Mouse (Mus musculus) G1E (cell line): ENCODE data around the gene Kif5c. TPM values are rescaled to one million over a fixed set of nuclear protein-coding genes. Genes with fewer than 3 reads are reported as not detected.

ENCODE experiments used
- ATAC-seq: 2 replicates; pipeline ENCODE4 v1.8.0; 2016; ENCODE audit warnings: mild to moderate bottlenecking; ENCODE audit not compliant: insufficient number of reproducible peaks, poor library complexity, low FRiP score, severe bottlenecking; ENCODE audit errors: extremely low read depth
- DNase-seq: peaks from one replicate; pipeline ENCODE4 v3.0.0; 2012; ENCODE audit warnings: low spot score
- H3K27me3 ChIP-seq: 2 replicates; pipeline ENCODE4 v1.6.1; 2012; ENCODE audit warnings: mild to moderate bottlenecking, low read length, inconsistent platforms; ENCODE audit not compliant: insufficient read depth
- H3K36me3 ChIP-seq: replicated peaks from 2 replicates; pipeline ENCODE3; 2012; ENCODE audit warnings: mild to moderate bottlenecking, inconsistent platforms
- H3K4me1 ChIP-seq: 2 replicates; pipeline ENCODE4 v1.6.1; 2012; ENCODE audit warnings: low read depth, low read length, inconsistent platforms, mixed read lengths; ENCODE audit not compliant: insufficient read depth
- H3K4me3 ChIP-seq: 2 replicates; pipeline ENCODE4 v1.5.1; 2012; ENCODE audit warnings: low read depth, mild to moderate bottlenecking, inconsistent platforms, low read length, moderate library complexity, mixed read lengths
- H3K9me3 ChIP-seq: replicated peaks from 2 replicates; pipeline ENCODE4 v1.6.1; 2012; ENCODE audit warnings: inconsistent platforms
- CTCF ChIP-seq: IDR thresholded peaks from 2 replicates; pipeline ENCODE4 v1.5.1; 2012; ENCODE audit warnings: low read depth, low read length, inconsistent platforms, mixed read lengths
- GATA1 ChIP-seq: IDR thresholded peaks from 2 replicates; pipeline ENCODE4 v1.6.1; 2012; ENCODE audit warnings: borderline replicate concordance, low read length, inconsistent platforms, mixed read lengths
- GATA2 ChIP-seq: IDR thresholded peaks from 2 replicates; pipeline ENCODE4 v1.6.1; 2012; ENCODE audit warnings: low read depth, low read length, inconsistent platforms, borderline replicate concordance
- POLR2AphosphoS5 ChIP-seq: IDR thresholded peaks from 2 replicates; pipeline ENCODE4 v1.6.1; 2012; ENCODE audit warnings: low read depth, low read length, inconsistent platforms; ENCODE audit not compliant: insufficient replicate concordance
- TAL1 ChIP-seq: conservative IDR thresholded peaks from 2 replicates; pipeline ENCODE4 v1.6.1; 2012; ENCODE audit warnings: low read depth, low read length, inconsistent platforms, mixed read lengths
- polyA plus RNA-seq: library from polyadenylated mRNA; stranded (reverse); fragments of >175 nt; gene quantifications from 2 replicates; pipeline ENCODE4 v1.2.3, GENCODE M21; 2012
- total RNA-seq, 2 experiments: library from RNA; stranded (forward) in 1 of 2; stranded (reverse) in 1 of 2; fragments of 200-1000 nt in 1 of 2; fragments of >200 nt in 1 of 2; fragmentation: Nextera tagmentation in 1 of 2; gene quantifications; 2 replicates each; pipeline ENCODE4 v1.2.3; 2014 to 2017

The Kif5c gene
- total and polyA plus RNA-seq, 3 experiments, result 0.02 to 1.8 (median 1.5) TPM

DNA sequence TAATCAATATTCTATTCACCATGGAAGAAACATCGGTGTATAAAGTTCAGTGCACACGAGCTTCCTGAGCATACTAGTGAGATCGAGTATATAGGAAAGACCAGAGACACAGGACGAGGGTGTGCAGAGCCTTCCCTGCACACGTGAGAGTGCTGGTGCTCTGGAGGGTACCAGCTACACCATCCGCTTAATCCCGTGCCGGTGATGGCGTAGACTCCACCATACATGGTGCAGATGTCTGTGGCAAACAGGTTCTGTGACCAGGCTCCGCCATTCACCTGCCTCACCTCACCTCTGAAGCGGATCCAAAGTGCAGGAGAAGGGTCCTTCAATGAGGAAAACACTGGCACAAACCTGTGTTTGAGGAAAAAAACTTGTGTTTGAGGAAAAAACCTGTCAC, 107.6 kb downstream of the Kif5c start:
- no peak for ATAC-seq
- H3K27me3 ChIP-seq, result no peaks in the 10 kb centered on the region
- no peak for DNase-seq
- H3K4me3 ChIP-seq, result no peak overlapping the region
- no peak for TF ChIP-seq GATA2
- TF ChIP-seq POLR2AphosphoS5, result no peak
- TF ChIP-seq TAL1, result no peak
- no peak for TF ChIP-seq CTCF
- no peak for TF ChIP-seq GATA1
- H3K36me3 ChIP-seq, result peaks cover 28% of the 10 kb centered on the region
- peaks cover 65% of the 10 kb centered on the region for H3K4me1 ChIP-seq
- no peaks in the 10 kb centered on the region for H3K9me3 ChIP-seq

DNA sequence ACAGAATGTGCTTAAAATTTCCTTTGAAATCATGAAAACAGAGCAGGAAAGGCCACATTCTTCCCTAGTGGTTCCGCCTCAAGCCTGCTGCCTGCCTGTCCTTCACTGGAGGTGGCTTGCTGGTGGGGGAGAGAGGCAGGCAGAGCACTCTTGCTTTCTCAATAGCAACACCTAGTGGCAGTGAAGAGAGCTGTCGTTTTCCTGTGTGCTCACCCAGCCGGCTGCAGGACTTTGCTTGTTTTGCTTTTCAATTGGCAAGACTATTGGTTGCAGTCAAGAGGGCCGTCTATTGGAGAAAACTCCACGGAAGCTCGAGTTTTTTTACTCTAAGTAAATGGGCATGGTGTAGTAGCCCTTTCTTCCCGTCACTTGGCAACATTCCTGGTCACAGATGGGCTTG, 108.1 kb downstream of the Kif5c start:
- H3K36me3 ChIP-seq, result peaks cover 28% of the 10 kb centered on the region
- no peaks in the 10 kb centered on the region for H3K9me3 ChIP-seq
- TF ChIP-seq POLR2AphosphoS5 (no peak), CTCF (peak; percentile 52), GATA1 (no peak), TAL1 (no peak)
- peaks cover 66% of the 10 kb centered on the region for H3K4me1 ChIP-seq
- no peaks in the 10 kb centered on the region for H3K27me3 ChIP-seq
- ATAC-seq (peak; percentile 30), DNase-seq (peak; percentile 70)
- H3K4me3 ChIP-seq, result no peak overlapping the region

GRCm38 (mm10) chr2:49727686-49728085, 108.6 kb downstream of the Kif5c start:
- Histone ChIP-seq H3K36me3 (peaks cover 28% of the 10 kb centered on the region), H3K9me3 (no peaks in the 10 kb centered on the region), H3K27me3 (no peaks in the 10 kb centered on the region), H3K4me1 (peaks cover 68% of the 10 kb centered on the region), H3K4me3 (no peak overlapping the region)
- DNase-seq, result no peak
- TF ChIP-seq GATA1 (no peak), TAL1 (no peak), POLR2AphosphoS5 (no peak), CTCF (no peak), GATA2 (no peak)
- ATAC-seq, result no peak

DNA sequence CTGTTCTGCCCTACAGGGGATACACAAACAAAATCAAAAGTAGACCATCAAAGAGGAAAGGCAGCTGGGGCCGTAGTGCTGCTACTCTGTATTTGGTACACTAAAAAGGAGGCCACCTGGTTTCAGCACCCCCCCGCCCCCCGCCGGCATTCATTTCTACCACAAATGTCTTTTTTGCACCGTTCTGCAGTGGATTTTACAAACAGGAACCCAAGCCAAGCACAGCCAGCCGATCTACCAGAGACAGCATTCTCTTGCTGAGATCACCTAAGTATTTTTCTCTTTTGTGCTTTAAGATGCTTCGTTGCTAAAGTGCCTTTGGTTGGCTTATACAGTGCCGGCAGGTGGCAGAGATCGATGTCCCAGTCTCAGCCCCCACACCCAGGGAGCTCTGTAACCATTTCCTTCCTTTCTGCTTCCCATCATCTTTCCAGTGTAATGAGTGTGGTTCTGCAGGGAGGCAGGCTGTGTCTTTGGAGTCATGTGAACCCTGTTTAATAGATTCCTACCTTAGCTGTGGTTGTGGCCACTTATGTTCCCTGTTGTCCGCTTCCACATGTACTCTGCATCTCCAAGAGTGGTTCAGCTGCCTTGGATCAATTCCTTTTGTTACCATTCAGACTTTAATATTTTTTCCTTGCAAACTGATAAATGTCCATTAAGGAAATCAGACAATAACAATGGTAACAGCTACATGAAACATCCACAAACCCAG, 110.0 kb downstream of the Kif5c start:
- Histone ChIP-seq H3K4me1 (peaks cover 70% of the 10 kb centered on the region), H3K27me3 (no peaks in the 10 kb centered on the region), H3K4me3 (peak overlapping the region; percentile 67), H3K36me3 (peaks cover 28% of the 10 kb centered on the region), H3K9me3 (no peaks in the 10 kb centered on the region)
- DNase-seq, result no peak
- TF ChIP-seq GATA1 (no peak), GATA2 (no peak), TAL1 (no peak), CTCF (no peak), POLR2AphosphoS5 (no peak)
- no peak for ATAC-seq

- Histone ChIP-seq H3K27me3 (no peaks in the 10 kb centered on the region), H3K36me3 (peaks cover 28% of the 10 kb centered on the region), H3K4me3 (peak overlapping the region; percentile 67), H3K4me1 (peaks cover 73% of the 10 kb centered on the region), H3K9me3 (no peaks in the 10 kb centered on the region)
- DNase-seq, result no peak
- TF ChIP-seq GATA1 (no peak), GATA2 (no peak), TAL1 (no peak), POLR2AphosphoS5 (no peak), CTCF (no peak)
- ATAC-seq, result no peak
Observed at GRCm38 (mm10) chr2:49729611-49729969, 110.5 kb downstream of the Kif5c start.

GRCm38 (mm10) chr2:49730183-49730582, 111.1 kb downstream of the Kif5c start:
- Histone ChIP-seq H3K4me1 (peaks cover 72% of the 10 kb centered on the region), H3K4me3 (peak overlapping the region; percentile 67), H3K36me3 (peaks cover 25% of the 10 kb centered on the region), H3K9me3 (no peaks in the 10 kb centered on the region), H3K27me3 (no peaks in the 10 kb centered on the region)
- peak; percentile 85 for ATAC-seq
- peak; percentile 79 for DNase-seq
- TF ChIP-seq GATA2, result no peak
- peak; percentile 29; the same call in 1 of the 2 replicates for TF ChIP-seq TAL1
